Mouse (Mus musculus): ENCODE results near the gene Sumo1. TPM values are rescaled to one million over a fixed set of nuclear protein-coding genes. Genes with fewer than 3 reads are reported as not detected.
A peak's percentile ranks its signal among the peaks of the same experiment; 100 is the strongest.

The Sumo1 gene
- polyA plus RNA-seq (2016; fragmentation: Nextera tagmentation; extraction: Ambion mirVana) = 415 and 441 TPM in 2 replicates

DNA sequence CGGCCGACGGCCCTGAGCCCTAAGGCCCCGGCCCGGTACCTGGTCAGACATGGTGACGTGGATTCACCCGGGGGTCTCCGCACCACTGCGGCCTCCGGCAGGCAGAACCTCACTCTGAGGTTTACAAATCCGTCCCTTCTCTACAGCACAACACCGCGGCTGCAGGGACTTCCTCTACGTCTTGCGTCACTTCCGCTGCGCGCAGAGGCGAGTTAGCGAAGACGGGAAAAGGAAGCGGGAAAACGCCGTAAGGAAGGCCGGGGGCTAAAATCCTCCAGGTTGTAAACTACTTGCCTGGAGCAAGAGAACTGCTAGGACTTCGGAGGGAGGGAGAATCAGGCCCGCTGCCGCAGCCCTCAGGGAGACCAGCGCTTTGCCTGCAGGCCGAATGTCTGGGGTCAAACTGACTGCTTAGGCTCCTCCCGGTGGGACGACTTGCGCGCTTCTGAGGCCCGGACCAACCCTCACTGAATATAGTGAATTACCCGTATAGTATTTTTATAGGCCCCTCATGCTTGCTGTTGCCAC, at the start of gene Sumo1:
Gene Sumo1 (minus strand): TSS at position 194 of the 528 bp plus-strand sequence.
- peak within 1 kb of the TSS; percentile 100 for H3K9ac ChIP-seq
- peak; percentile 95 for ATAC-seq (ENCODE audit: low FRiP score)
- H3K27ac ChIP-seq = peak within 1 kb of the TSS; percentile 91
- peak within 1 kb of the TSS; percentile 83 for H3K4me2 ChIP-seq (replicated peaks)
- H3K36me3 ChIP-seq = 0 out of 2 replicates have a peak, but pooled peaks cover 2% of the 10 kb centered on the region
- no peaks in the 10 kb centered on the region for H3K27me3 ChIP-seq
- H3K4me1 ChIP-seq = peaks cover 15% of the 10 kb centered on the region
- under 1% methylated on average over 35 of the region's 36 CpGs for WGBS
- peak within 1 kb of the TSS; percentile 99 for H3K4me3 ChIP-seq
- H3K9me3 ChIP-seq (replicated peaks) = no peaks in the 10 kb centered on the region

DNA sequence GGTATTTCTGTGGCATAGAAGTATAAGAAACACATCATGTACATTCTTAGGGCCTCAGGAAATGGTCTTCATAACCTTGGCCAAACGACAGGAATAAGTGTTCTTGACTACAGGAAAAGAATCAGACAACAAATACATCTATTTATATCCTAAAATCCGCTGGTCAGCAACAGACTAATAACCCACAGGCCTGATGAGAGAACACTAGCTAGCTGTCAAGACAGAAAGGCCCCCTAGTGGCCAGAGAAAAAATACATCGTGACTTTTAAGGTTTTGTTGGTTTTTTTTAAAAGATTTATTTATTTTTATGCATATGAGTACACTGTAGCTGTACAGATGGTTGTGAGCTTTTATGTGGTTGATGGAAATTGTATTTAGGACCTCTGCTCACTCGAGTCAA, 49.3 kb upstream of the Sumo1 start:
- no peaks in the 10 kb centered on the region for H3K9me3 ChIP-seq (replicated peaks)
- no peak overlapping the region for H3K9ac ChIP-seq
- H3K4me2 ChIP-seq (replicated peaks) = no peak overlapping the region
- H3K4me1 ChIP-seq = no peaks in the 10 kb centered on the region
- no peak overlapping the region for H3K4me3 ChIP-seq
- no peak overlapping the region for H3K27ac ChIP-seq
- no peaks in the 10 kb centered on the region for H3K27me3 ChIP-seq
- 61% methylated on average over 4 of the region's 4 CpGs for WGBS
- ATAC-seq (ENCODE audit: low FRiP score) = no peak
- H3K36me3 ChIP-seq = peaks cover 11% of the 10 kb centered on the region

DNA sequence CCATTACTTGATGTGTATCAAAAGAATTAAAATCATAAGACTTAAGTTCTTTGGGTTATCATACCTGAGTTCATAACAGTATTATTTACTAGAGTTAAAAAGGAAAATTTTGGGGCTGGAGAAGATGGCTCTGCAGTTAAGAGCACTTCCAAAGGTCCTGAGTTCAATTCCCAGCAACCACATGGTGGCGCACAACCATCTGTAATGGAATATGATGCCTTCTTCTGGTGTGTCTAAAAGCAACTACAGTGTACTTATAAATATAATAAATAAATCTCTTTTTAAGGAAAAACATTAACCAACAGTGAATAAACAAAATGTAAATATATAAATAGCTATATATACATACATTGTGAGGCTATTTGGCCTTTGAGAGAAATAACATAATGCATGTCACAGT, 31.1 kb upstream of the Sumo1 start:
- 94% methylated on average over 1 of the region's 1 CpGs for WGBS
- Histone ChIP-seq H3K4me1 (no peaks in the 10 kb centered on the region), H3K27ac (no peak overlapping the region), H3K36me3 (peaks cover 68% of the 10 kb centered on the region), H3K9ac (no peak overlapping the region), H3K4me2 (replicated peaks) (no peak overlapping the region), H3K27me3 (no peaks in the 10 kb centered on the region), H3K9me3 (replicated peaks) (no peaks in the 10 kb centered on the region), H3K4me3 (no peak overlapping the region)
- ATAC-seq (ENCODE audit: low FRiP score) = no peak

DNA sequence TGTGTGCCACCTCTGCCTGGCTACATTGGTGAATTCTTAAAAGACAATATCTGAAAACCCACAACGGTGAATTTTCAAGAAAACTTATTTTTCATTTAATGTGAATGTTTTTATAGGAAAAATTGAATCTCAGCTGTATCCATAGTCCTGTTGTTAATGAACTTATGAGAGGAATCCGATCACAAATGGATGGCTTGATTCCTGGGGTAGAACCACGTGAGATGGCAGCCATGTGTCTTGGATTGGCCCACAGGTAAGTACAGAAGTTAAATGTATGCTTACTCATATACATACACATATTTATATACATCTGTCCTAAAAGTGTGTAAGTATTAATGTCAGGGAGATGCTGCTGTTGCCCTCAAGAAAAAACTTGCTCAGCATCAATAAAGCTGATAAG, 27.6 kb upstream of the Sumo1 start:
- no peak for ATAC-seq (ENCODE audit: low FRiP score)

DNA sequence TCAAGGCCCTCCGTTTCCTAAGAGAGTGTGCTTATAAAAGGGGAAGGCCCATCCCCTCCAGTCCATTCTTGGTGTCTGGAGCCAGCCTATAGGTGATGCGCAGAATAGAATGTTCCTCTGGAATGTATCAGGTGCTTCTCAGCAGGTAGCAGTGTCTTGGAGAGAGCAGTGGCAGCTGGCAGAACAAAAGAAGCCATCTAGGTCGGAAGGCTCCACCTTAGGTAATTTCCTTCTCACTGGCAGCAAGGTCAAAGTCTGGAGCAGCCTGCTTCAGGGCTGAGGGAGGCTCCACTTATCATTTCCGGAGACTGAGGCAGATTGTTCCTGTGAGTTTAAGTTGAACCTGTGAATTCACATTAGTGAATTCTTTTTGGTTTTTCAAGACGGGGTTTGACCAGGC, 27.1 kb upstream of the Sumo1 start:
- Histone ChIP-seq H3K27me3 (no peaks in the 10 kb centered on the region), H3K9me3 (replicated peaks) (no peaks in the 10 kb centered on the region), H3K27ac (no peak overlapping the region), H3K4me1 (no peaks in the 10 kb centered on the region), H3K4me2 (replicated peaks) (no peak overlapping the region), H3K4me3 (no peak overlapping the region), H3K36me3 (peaks cover 65% of the 10 kb centered on the region), H3K9ac (no peak overlapping the region)
- ATAC-seq (ENCODE audit: low FRiP score) = no peak
- 90% methylated on average over 5 of the region's 5 CpGs for WGBS

More for the DNA sequence above, 27.6 kb upstream of the Sumo1 start:
- no peak overlapping the region for H3K27ac ChIP-seq
- H3K9me3 ChIP-seq (replicated peaks) = no peaks in the 10 kb centered on the region
- WGBS = 96% methylated on average over 3 of the region's 3 CpGs
- no peak overlapping the region for H3K9ac ChIP-seq
- H3K36me3 ChIP-seq = peaks cover 61% of the 10 kb centered on the region
- no peaks in the 10 kb centered on the region for H3K4me1 ChIP-seq
- H3K4me2 ChIP-seq (replicated peaks) = no peak overlapping the region
- H3K4me3 ChIP-seq = no peak overlapping the region
- H3K27me3 ChIP-seq = no peaks in the 10 kb centered on the region

DNA sequence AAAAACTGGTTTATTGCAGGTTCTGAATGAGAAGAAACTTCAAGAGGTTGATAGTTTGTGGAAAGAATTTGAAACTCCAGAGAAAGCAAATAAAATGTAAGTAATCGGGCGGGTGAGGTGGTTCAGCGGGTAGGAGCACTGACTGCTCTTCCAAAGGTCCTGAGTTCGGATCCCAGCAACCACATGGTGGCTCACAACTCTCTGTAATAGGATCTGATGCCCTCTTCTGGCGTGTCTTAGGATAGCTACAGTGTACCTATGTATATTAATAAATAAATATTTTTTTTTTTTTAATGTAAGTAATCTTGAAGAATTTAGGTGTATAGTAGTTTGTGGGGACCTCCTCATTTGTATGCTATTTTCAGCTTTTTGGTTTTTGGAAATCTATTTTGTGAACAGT, 19.8 kb upstream of the Sumo1 start:
- ATAC-seq (ENCODE audit: low FRiP score) = no peak
- Histone ChIP-seq H3K27ac (no peak overlapping the region), H3K36me3 (peaks cover 27% of the 10 kb centered on the region), H3K4me3 (no peak overlapping the region), H3K9me3 (replicated peaks) (no peaks in the 10 kb centered on the region), H3K4me2 (replicated peaks) (no peak overlapping the region), H3K9ac (no peak overlapping the region), H3K27me3 (no peaks in the 10 kb centered on the region), H3K4me1 (peaks cover 14% of the 10 kb centered on the region)
- 92% methylated on average over 5 of the region's 5 CpGs for WGBS

DNA sequence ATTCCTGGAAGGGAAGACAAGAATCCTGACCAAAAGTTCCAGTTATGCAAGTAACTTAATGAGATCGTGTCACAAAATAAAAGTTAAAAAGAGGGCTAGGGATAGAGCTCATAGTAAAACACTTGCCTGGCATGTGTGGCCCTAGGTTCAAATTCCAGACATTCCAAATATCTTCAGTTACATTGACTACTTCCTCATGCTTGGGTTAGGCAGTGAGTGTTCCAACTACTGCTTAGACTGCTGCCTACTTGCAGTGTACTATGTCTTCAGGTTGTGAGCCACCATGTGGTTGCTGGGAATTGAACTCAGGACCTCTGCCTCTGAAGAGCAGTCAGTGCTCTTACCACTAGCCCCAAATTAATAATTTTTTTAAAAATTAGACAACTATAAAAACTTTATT, 16.9 kb upstream of the Sumo1 start:
- no peak for ATAC-seq (ENCODE audit: low FRiP score)
- Histone ChIP-seq H3K4me1 (peaks cover 15% of the 10 kb centered on the region), H3K9ac (no peak overlapping the region), H3K36me3 (peaks cover 12% of the 10 kb centered on the region), H3K4me2 (replicated peaks) (no peak overlapping the region), H3K27ac (no peak overlapping the region), H3K9me3 (replicated peaks) (no peaks in the 10 kb centered on the region), H3K27me3 (peaks cover 5% of the 10 kb centered on the region; the same call in 1 of the 2 replicates), H3K4me3 (no peak overlapping the region)
- WGBS = 81% methylated on average over 1 of the region's 1 CpGs

DNA sequence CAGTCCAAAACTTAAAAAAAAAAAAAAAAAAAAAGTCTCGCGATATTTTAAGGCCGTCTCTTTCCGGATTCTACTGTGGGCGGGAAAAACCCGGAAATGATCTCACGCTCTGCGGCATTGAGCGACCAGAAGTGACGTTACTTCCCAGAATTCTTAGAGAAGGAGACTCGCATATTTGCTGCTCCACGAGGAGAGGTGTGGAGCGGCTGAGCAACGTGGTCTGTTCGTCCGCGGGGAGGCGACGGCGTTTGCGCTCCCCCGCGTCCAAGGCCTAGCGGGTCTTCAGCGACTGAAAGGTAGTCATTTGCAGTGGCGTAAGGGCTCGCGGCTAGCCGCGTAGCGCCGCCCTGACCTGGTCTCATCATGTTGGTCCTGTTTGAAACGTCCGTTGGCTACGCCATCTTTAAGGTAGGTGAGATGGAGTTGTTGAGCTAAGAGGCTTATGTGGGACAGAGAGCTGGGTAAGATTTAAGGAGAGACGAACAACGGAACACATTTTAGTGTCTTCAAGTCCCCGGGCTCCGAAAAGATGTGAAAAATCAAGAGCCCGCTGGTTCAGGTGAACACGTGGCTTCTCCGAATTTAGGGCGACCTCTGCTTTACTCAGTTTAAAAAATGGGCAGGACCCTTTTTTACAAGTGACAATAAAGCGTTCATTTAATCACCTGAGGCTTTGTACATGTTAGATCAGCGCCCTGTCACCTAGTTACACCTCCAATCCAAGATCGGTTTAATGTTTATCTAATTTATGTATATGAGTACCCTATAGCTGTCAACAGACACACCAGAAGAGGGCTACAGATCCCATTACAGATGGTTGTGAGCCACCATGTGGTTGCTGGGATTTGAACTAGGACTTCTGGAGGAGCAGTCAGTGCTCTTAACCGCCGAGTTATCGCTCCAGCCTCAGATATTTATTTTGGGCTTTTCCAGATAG, 14.5 kb upstream of the Sumo1 start, which contains the start of gene Nop58:
Gene Nop58 (plus strand): TSS at position 153 of the 937 bp plus-strand sequence.
- H3K4me3 ChIP-seq = peak within 1 kb of the TSS; percentile 80
- WGBS = under 1% methylated on average over 49 of the region's 49 CpGs
- H3K27ac ChIP-seq = peak within 1 kb of the TSS; percentile 84
- H3K9me3 ChIP-seq (replicated peaks) = no peaks in the 10 kb centered on the region
- peak within 1 kb of the TSS; percentile 67 for H3K9ac ChIP-seq
- ATAC-seq (ENCODE audit: low FRiP score) = peak; percentile 97
- H3K4me2 ChIP-seq (replicated peaks) = peak within 1 kb of the TSS; percentile 95
- peaks cover 15% of the 10 kb centered on the region for H3K4me1 ChIP-seq
- peaks cover 10% of the 10 kb centered on the region; the same call in 1 of the 2 replicates for H3K27me3 ChIP-seq
- H3K36me3 ChIP-seq = peaks cover 7% of the 10 kb centered on the region

DNA sequence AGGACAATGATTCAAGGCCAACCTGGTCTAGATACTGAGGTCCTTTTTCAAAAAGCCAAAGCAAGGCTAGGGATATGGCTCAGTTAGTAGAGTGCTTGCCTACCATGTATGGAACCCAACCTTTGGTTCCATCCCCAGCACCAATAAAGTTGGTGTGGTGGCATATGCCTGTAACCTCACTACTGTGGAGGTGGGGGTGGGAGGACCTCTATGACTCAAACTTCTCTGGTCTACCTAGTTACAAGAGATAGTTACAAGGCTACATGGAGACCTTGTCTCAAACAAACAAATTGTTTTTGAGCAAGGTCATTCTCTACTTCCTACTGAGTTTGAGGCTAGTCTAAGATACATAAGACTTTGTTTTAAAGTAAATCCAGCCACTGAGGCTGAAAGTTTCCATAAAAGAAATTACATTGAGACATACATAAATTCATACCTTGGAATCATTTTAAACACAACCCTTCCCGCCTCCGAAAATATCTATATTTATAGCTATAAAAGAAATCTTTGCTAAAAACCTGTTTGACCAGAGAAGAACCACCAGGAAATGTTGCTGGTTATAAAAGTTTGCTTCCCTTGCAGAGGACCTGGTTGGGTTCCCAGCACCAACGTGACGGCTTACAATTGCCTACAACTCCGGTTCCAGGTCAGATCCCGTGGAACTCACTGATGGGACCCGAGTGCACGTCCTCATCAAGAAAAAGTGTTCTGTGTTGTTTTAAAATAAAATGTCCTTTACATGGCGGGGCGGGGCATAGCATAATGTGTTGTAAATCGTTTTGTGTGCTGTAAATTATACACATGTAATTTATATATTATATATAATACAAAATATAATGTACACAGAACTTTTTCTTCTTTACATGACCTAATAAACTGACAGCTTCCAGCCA, 13.5 kb upstream of the Sumo1 start:
- Histone ChIP-seq H3K9ac (peak overlapping the region; percentile 50), H3K27ac (no peak overlapping the region), H3K4me3 (peak overlapping the region; percentile 34), H3K36me3 (no peaks in the 10 kb centered on the region), H3K4me2 (replicated peaks) (peak overlapping the region; percentile 71), H3K27me3 (peaks cover 10% of the 10 kb centered on the region; the same call in 1 of the 2 replicates), H3K9me3 (replicated peaks) (no peaks in the 10 kb centered on the region), H3K4me1 (peaks cover 15% of the 10 kb centered on the region)
- WGBS = 8% methylated on average over 11 of the region's 11 CpGs
- ATAC-seq (ENCODE audit: low FRiP score) = no peak; the same call in 1 of the 2 replicates

DNA sequence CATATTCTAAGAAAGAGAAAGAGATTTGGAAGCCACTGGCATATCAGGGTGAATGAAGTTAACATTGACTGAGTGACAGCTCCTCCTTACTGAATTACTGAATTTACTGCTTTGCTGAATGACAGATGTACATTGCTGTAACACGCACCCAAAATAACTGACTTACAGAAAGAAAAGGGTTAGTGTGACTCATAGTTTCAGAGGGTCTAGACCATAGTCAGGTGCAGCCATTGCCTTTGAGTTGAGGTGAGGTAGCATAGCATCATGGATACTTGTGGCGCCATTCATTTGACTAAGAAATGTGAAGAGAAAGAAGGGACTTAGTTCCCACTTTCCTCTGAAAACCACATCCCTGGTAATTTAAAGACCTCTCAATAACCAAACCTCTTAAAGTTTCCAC, 3.0 kb upstream of the Sumo1 start:
- 97% methylated on average over 2 of the region's 2 CpGs for WGBS
- no peak for ATAC-seq (ENCODE audit: low FRiP score)
- Histone ChIP-seq H3K9me3 (replicated peaks) (no peaks in the 10 kb centered on the region), H3K36me3 (0 out of 2 replicates have a peak, but pooled peaks cover 2% of the 10 kb centered on the region), H3K9ac (no peak overlapping the region), H3K4me3 (no peak overlapping the region), H3K27ac (no peak overlapping the region), H3K4me1 (peaks cover 10% of the 10 kb centered on the region), H3K4me2 (replicated peaks) (no peak overlapping the region), H3K27me3 (no peaks in the 10 kb centered on the region)

DNA sequence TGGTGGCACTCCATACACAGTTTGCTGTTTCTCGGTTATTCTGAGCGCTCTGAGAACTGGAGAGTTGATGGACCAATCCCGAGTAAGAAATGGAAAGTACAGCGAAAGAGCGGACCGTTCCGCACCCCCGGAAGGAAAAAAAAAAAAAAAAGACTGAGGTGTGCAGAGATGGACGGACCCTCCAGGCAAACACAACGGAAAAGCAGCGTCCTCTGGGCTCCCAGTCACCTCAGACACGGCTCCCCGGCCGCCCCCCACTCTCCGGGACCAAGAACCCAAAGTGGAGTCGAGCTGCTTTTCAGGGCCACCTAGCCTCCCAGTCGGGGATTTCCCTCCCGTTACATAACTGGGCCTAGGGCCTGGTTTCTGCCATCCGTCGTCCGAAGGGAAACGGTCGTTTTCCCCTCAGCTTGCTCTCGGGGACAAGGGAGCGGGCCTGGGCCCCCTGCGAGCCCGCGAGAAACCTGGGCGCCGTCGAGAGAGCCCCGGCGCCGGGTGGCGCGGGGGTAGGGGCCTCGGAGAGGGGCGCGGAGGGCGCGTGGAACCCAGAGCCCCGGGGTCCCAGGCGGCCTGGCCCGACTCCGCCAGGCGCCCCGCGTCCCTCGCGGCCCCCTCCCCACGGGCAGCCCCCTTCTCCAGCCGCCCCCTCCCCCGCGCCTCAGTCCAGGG, 538 bp downstream of the Sumo1 start:
- under 1% methylated on average over 38 of the region's 54 CpGs for WGBS
- ATAC-seq (ENCODE audit: low FRiP score) = peak; percentile 39

More for the DNA sequence above, 538 bp downstream of the Sumo1 start:
- Histone ChIP-seq H3K9me3 (replicated peaks) (no peaks in the 10 kb centered on the region), H3K27me3 (no peaks in the 10 kb centered on the region), H3K4me2 (replicated peaks) (peak overlapping the region; percentile 83), H3K4me3 (peak overlapping the region; percentile 99), H3K4me1 (peaks cover 15% of the 10 kb centered on the region), H3K9ac (peak overlapping the region; percentile 100), H3K36me3 (0 out of 2 replicates have a peak, but pooled peaks cover 2% of the 10 kb centered on the region), H3K27ac (peak overlapping the region; percentile 91)
